Mouse (Mus musculus): Measurements from ENCODE around the gene Cyp4f15.
A peak's percentile ranks its signal among the peaks of the same experiment; 100 is the strongest.
"Not testable (repeated sequence)": the region's sequence is repeated elsewhere in the genome, so short reads cannot be mapped to it uniquely, and the experiment has no call there.

The Cyp4f15 gene

DNA sequence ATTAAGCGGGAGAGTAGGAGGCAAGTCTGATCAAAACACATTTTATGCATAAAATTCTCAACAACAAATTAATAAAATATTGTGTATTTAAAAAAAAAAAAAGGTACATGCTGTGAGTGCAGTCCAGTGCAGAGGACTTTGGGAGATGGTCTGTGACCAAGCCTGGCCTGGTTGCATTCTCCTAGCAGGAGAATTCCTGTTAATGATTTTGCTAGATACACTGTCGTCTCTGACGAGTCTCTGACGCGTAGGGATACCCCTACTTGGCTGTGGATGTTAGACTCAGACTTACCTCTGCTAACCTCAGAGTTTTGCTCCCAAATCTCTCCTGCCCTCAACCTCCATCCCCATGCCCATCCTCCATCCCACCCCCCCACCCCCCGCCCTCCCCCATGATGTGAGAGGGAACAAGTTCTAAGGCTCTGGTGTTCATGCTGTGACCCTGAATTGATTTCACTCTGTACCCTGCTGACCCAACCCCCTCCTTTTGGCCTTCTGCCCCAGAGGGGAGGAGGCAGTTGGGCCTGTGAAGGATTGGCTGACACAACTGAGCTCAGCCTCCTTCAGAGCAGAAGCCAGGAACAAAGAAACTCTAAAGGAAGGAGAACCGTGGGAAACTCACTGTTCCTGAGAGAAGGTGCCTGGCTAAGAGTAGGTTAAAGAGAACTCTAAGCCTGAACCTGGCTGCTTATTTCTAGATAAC, at the start of gene Cyp4f15:
Gene Cyp4f15 (plus strand): TSS at position 580 of the 703 bp plus-strand sequence.
- no peak for DNase-seq (ENCODE audit: low spot score in 2 of 2)

DNA sequence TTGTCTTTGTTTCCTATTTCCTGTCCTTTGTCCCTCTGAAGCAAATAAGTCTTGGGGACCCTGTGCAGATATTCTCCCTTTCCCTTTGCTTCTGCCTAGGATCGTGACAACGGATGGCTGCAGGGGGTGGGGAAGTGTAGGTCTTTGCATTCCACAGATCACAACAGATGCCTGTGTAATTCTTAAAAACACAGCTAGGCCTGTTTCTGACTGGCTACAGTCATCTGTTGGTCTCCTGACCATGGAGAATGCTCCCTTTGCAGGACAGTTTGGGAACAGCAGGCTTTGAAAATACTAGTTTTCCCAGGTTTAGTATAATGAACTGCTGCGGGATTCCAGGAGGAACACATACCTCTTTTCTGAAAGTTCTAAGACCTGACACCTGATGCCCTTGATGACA, 49.1 kb upstream of the Cyp4f15 start:
- DNase-seq (ENCODE audit: low spot score in 2 of 2): no peak

DNA sequence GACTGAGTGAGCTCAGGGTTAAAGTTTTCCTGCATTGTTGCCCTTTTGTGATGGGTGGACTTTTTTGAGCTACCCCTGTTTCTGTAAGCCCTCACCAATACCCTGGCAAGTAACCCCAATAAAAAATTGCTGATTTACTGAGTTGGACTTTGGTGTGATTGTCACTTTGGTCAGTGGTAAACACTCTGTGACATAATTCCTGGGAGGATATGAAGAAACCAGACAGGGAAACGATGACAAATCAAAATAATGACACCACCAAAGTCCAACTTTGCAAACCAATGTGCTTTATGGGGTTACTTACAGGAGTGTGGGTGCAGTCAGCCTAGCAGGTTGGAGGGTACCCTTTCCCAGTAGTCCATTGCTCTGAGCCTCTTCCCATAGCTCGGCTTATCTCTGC, 48.3 kb upstream of the Cyp4f15 start:
- no peak for DNase-seq (ENCODE audit: low spot score in 2 of 2)

GRCm38 (mm10) chr17:32646631-32647030, 38.8 kb upstream of the Cyp4f15 start:
- DNase-seq (ENCODE audit: low spot score in 2 of 2): no peak

GRCm38 (mm10) chr17:32653860-32654259, 31.6 kb upstream of the Cyp4f15 start:
- no peak for DNase-seq (ENCODE audit: low spot score in 2 of 2)

- no peak for DNase-seq (ENCODE audit: low spot score in 2 of 2)
Observed at GRCm38 (mm10) chr17:32657041-32657440, 28.4 kb upstream of the Cyp4f15 start.

DNA sequence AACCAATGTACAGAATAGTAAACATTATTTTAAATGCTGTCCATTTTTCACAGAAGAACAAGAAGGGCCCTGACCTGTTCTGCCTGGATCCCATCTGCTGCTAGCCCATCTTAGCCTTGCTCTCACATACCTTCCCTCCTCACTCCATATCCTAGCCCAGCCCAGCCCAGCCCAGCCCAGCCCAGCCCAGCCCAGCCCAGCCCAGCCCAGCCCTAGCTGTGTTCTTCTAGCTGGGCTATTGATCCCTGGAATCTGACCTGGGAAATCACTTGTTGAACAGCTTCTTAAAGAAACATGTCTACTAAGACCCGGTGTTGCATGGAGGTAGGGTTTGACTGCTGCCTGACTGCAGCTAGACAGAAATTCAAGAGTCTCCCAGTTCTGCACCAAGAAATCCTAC, 27.2 kb upstream of the Cyp4f15 start:
- no peak for DNase-seq (ENCODE audit: low spot score in 2 of 2)

DNA sequence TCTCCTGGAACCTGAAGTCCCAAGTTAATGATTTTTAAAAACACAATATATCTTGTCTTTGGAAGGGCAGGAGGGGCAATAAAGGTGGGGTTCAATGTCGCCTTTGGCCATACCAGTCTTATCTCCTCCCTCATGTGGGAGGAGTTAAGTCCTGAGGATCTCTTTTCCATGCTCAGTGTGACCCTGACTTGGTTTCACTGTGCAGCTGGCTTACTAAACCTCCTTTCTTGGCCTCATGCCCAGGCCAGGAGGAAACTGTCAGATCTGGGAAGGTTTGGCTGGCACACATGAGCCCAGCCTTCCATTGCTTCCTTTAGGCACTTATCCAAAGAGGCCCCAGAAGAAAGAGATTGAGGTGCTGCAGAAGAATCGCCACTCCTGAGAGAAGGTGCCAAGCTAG, 26.7 kb upstream of the Cyp4f15 start, which contains the start of gene Cyp4f40:
Gene Cyp4f40 (plus strand): TSS at position 189 of the 400 bp plus-strand sequence.
- DNase-seq (ENCODE audit: low spot score in 2 of 2): peak in 1 of 2 experiments; percentile 1

DNA sequence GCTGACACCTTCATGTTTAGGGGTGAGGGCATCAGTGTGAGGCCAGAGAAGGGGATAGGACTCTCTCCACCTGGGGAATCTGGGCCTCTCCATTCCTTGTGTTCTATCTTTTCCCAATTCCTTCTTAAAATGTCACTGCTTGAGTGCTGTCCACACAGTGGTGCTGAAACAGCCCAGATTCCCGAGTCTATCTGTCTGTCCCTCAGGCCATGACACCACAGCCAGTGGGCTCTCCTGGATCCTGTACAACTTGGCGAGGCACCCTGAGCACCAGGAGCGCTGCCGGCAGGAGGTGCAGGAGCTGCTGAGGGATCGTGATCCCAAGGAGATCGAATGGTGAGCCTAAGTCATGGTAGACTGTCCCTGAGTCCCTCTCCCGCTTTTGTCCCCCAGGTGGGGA, 11.5 kb upstream of the Cyp4f15 start:
- DNase-seq (ENCODE audit: low spot score in 2 of 2): no peak

GRCm38 (mm10) chr17:32676040-32676635, 9.3 kb upstream of the Cyp4f15 start:
- DNase-seq (ENCODE audit: low spot score in 2 of 2): no peak

- DNase-seq (ENCODE audit: low spot score in 2 of 2): peak in 1 of 2 experiments; percentile 4
Observed at GRCm38 (mm10) chr17:32680404-32680803, 5.0 kb upstream of the Cyp4f15 start.

DNA sequence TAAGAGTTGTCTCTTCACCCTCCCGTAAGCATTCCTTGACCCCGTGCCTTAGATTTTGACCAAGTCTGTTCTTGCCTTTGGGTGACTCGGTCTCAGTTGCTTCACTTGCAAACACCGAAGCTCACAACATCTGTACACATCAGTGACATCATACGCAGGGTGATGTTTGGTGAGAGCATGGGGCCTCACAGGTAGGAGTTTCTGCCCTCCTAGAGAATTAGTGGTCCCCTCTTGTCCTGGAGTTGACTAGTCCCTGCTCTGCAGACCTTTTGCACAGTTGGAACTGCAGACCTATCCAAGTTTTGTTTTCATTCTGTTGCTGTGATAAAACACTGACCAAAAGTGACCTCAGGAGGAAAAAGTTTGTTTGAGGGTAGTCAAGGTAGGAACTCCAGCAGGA, 1.3 kb downstream of the Cyp4f15 start:
- DNase-seq (ENCODE audit: low spot score in 2 of 2): no peak

DNA sequence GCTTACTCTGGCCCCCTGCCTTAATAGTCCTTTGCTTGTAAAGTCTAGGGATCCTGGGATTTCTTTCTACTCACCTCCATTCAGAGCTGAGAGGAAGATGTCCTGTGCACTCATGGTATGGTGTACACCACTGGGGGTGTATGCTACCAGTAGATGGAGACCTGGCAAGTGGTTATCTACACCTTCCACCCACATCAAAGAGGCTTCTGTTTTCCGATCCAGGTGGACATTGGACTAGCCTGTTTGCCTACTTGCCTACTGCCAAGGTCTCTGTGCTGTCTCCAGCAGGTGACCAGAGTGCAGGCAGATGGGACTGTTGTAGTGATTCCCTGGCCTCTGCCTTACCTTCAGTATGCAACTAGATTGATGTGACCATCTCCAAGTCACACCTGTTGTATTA, 5.5 kb downstream of the Cyp4f15 start:
- DNase-seq (ENCODE audit: low spot score in 2 of 2): no peak

- DNase-seq (ENCODE audit: low spot score in 2 of 2): no peak
Observed at GRCm38 (mm10) chr17:32702826-32703225, 17.4 kb downstream of the Cyp4f15 start.

GRCm38 (mm10) chr17:32710541-32710940, 25.1 kb downstream of the Cyp4f15 start:
- not testable (repeated sequence) for DNase-seq (ENCODE audit: low spot score in 2 of 2)

- DNase-seq (ENCODE audit: low spot score in 2 of 2): not testable (repeated sequence)
Observed at GRCm38 (mm10) chr17:32722151-32722550, 36.7 kb downstream of the Cyp4f15 start.

DNA sequence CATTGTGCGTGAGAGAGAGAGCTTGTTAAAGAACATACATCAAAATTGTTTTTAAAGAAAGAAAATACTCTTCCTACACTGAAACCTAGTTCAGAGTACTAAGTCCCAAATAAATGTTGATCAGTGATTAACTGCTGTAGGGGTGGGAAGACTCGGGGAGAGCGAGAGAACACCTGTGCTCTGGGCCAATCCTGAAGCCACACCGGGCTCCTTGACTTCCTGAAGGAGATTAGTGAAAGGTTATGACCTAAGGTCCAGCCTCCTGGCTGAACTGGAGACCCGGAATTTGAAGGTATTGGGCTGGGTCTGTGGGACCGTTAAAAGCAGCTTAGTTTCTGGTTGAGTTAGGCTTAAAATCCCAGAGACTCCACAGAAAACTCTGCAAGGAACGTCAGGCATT, 37.3 kb downstream of the Cyp4f15 start:
- DNase-seq (ENCODE audit: low spot score in 2 of 2): no peak

GRCm38 (mm10) chr17:32726360-32726759, 40.9 kb downstream of the Cyp4f15 start:
- not testable (repeated sequence) for DNase-seq (ENCODE audit: low spot score in 2 of 2)

DNA sequence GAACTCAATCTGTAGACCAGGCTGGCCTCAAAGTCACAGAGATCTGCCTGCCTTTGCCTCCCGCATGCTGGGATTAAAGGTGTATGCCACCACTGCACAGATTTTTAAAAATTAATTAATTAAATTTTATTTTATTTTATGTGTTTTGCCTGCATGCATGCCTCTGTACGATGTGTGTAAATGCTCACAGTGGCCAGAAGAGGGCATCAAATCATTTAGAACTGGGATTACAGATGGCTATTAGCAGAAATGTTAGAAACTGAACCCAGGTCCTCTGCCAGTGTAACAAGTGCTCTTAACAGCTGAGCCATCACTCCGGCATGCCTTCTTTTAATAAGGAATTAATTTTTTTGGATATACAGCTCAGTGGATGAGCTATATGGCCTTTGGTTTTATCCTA, 43.6 kb downstream of the Cyp4f15 start:
- DNase-seq (ENCODE audit: low spot score in 2 of 2): no peak

DNA sequence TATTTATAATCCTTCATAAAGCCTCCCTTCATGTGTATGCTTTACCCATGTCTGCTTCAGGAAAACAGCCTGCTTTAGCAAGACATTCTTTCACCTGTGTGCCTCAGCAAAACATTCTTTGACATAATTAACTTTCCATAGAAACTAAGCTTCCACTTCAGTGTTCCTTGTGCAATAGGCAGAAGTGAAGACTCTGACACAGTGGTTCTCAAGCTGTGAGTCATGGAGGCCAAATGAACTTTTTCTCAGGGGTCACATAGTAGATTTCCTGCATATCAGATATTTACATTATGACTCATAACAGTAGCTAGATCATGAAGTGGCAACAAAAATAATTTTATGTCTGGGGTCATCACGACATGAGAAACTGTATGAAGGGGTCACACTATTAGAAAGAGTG, 53.0 kb downstream of the Cyp4f15 start:
- no peak for DNase-seq (ENCODE audit: low spot score in 2 of 2)

DNA sequence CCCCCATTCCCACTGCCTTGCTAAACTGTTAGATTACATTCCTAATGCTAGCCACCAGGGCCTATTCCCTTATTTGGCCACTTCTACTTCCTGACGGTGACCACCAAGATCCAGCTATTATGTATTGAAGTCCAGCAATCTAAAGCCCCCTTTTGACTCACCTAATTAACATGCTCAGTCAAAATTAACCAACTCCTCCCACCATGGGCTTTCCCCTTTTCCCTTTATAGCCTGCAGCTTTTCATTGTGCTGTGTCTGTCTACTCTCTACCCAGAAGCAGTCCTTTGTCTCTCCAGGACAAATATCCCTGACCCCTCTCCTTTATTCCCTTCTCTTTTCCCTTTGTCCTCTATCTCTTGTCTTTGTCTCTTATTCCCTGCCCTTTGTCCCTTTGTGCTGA, 55.6 kb downstream of the Cyp4f15 start:
- DNase-seq (ENCODE audit: low spot score in 2 of 2): no peak

- DNase-seq (ENCODE audit: low spot score in 2 of 2): no peak
Observed at GRCm38 (mm10) chr17:32750611-32751010, 65.2 kb downstream of the Cyp4f15 start.
